Comparison of ENCODE assay signal across 13 mouse cellular contexts in the genomic region with DNA sequence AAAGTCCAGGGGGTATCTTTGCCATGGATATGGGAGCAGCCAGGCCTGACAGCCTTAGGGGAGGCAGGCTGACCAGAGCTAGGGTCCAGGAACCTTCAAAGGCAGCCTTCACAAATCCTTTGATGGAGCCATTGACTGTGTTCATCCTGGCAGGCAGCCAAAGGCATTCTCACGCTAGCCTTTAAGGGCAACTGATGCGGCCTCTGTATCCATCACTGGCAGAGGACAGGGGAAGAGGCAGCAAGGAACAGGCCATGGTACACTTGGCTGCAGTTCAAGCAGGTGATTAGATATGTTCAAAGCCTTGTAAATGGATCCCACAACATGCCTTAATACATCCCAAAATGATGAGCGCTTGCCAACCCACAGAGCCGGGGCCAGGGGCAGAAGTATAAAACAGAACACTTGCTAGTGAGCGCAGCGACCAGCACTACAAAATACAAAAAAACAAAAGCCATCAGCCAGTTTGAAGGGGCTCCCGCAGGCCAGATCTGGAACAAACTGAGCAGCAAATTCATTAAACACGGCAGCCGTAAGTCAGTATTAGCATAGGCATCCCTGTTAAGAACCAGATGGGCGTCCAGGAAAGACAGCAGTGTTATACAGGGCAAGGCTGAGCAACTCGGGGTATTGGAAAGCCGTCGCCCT. TPM values are rescaled to one million over a fixed set of nuclear protein-coding genes. Genes with fewer than 3 reads are reported as not detected.
DNase-seq lines count a peak whose midpoint lies in the region; ATAC-seq and TF ChIP-seq lines count a peak whose summit lies in the region.
"Had no signal": no experiment of that assay in that cellular context is flagged by ENCODE, and none has a peak within 500 bp of the region (broad histone marks: within the 10 kb centered on the region; RNA-seq: fewer than 3 reads in every experiment).

No protein-coding gene starts in this region.

- H3K9ac ChIP-seq in forebrain, embryonic 11.5 days (ENCODE audit: low read length) = no peak overlapping the region
- no peak overlapping the region for H3K9ac ChIP-seq in midbrain, postnatal 0 days (replicated peaks; ENCODE audit: low read length, poor library complexity, severe bottlenecking)

- H3K4me3 ChIP-seq in forebrain, embryonic 10.5 days = no peak overlapping the region
- H3K4me3 ChIP-seq in forebrain, embryonic 11.5 days (ENCODE audit: low read depth, low read length) = no peak overlapping the region
- H3K4me3 ChIP-seq in hindbrain, embryonic 10.5 days = no peak overlapping the region
- H3K4me3 ChIP-seq in midbrain, postnatal 0 days (ENCODE audit: low read depth, low read length) = no peak overlapping the region
- H3K4me3 ChIP-seq: layer of hippocampus, adult 2 months had no signal

- DNase-seq in forebrain, embryonic 10.5 days (ENCODE audit: extremely low spot score, low spot score) = no peak
- DNase-seq in forebrain, embryonic 11.5 days (ENCODE audit: low spot score) = no peak
- DNase-seq in adrenal gland, adult 8-10 months = peak; percentile 47
- no peak for DNase-seq in hindbrain, embryonic 10.5 days (ENCODE audit: low spot score)
- DNase-seq in midbrain, postnatal 0 days (ENCODE audit: low spot score) = peak; percentile 69
- DNase-seq in gastrocnemius, adult 8-10 months (ENCODE audit: low spot score in 2 of 2) = no peak
- DNase-seq: right cerebral cortex, postnatal 14 days; thymus, adult 2 months had no signal

- H3K4me1 ChIP-seq in forebrain, embryonic 10.5 days = peaks cover 31% of the 10 kb centered on the region
- H3K4me1 ChIP-seq in forebrain, embryonic 11.5 days (replicated peaks; ENCODE audit: control insufficient read depth, insufficient read depth, low read length) = peaks cover 2% of the 10 kb centered on the region; the same call in 1 of the 2 replicates
- peaks cover 44% of the 10 kb centered on the region for H3K4me1 ChIP-seq in hindbrain, embryonic 10.5 days (replicated peaks)
- peaks cover 2% of the 10 kb centered on the region; the same call in 1 of the 2 replicates for H3K4me1 ChIP-seq in midbrain, postnatal 0 days (ENCODE audit: insufficient read depth, low read length)

- H3K4me2 ChIP-seq in forebrain, embryonic 11.5 days (ENCODE audit: low read depth, low read length, severe bottlenecking) = no peak overlapping the region
- no peak overlapping the region for H3K4me2 ChIP-seq in midbrain, postnatal 0 days (ENCODE audit: low read depth, low read length, poor library complexity, severe bottlenecking)

- peaks cover 12% of the 10 kb centered on the region for H3K36me3 ChIP-seq in forebrain, embryonic 10.5 days (replicated peaks)
- no peaks in the 10 kb centered on the region for H3K36me3 ChIP-seq in forebrain, embryonic 11.5 days (ENCODE audit: control insufficient read depth, insufficient read depth, low read length)
- peaks cover 11% of the 10 kb centered on the region; the same call in 1 of the 2 replicates for H3K36me3 ChIP-seq in hindbrain, embryonic 10.5 days
- H3K36me3 ChIP-seq in midbrain, postnatal 0 days (ENCODE audit: insufficient read depth, low read length) = no peaks in the 10 kb centered on the region

- TF ChIP-seq CTCF in midbrain, postnatal 0 days (IDR thresholded peaks at IDR 0.05) = no peak

- 85% methylated on average over 13 of the region's 13 CpGs for WGBS in forebrain, embryonic 10.5 days
- 79% methylated on average over 13 of the region's 13 CpGs for WGBS in forebrain, embryonic 11.5 days
- WGBS in hindbrain, embryonic 10.5 days = 75% methylated on average over 13 of the region's 13 CpGs
- WGBS in midbrain, postnatal 0 days = 40% methylated on average over 13 of the region's 13 CpGs

- no peaks in the 10 kb centered on the region for H3K9me3 ChIP-seq in forebrain, embryonic 10.5 days
- H3K9me3 ChIP-seq in forebrain, embryonic 11.5 days (ENCODE audit: control insufficient read depth, low read length) = no peaks in the 10 kb centered on the region
- no peaks in the 10 kb centered on the region for H3K9me3 ChIP-seq in hindbrain, embryonic 10.5 days
- no peaks in the 10 kb centered on the region for H3K9me3 ChIP-seq in midbrain, postnatal 0 days (ENCODE audit: low read length)

- peak overlapping the region; percentile 12 for H3K27ac ChIP-seq in forebrain, embryonic 10.5 days
- H3K27ac ChIP-seq in forebrain, embryonic 11.5 days (ENCODE audit: low read depth, low read length) = no peak overlapping the region
- H3K27ac ChIP-seq in hindbrain, embryonic 10.5 days = peak overlapping the region; percentile 50; the same call in 1 of the 2 replicates
- no peak overlapping the region for H3K27ac ChIP-seq in midbrain, postnatal 0 days (ENCODE audit: low read depth, low read length)
- H3K27ac ChIP-seq: layer of hippocampus, adult 2 months had no signal

- no peaks in the 10 kb centered on the region for H3K27me3 ChIP-seq in forebrain, embryonic 10.5 days (ENCODE audit: poor library complexity, severe bottlenecking)
- no peaks in the 10 kb centered on the region for H3K27me3 ChIP-seq in forebrain, embryonic 11.5 days (ENCODE audit: control insufficient read depth, insufficient read depth, low read length)
- H3K27me3 ChIP-seq in hindbrain, embryonic 10.5 days (ENCODE audit: insufficient read depth, poor library complexity, severe bottlenecking) = no peaks in the 10 kb centered on the region
- H3K27me3 ChIP-seq in midbrain, postnatal 0 days (ENCODE audit: insufficient read depth, low read length) = no peaks in the 10 kb centered on the region

- ATAC-seq in forebrain, embryonic 11.5 days (replicated peaks; ENCODE audit: low FRiP score) = no peak
- ATAC-seq in midbrain, postnatal 0 days (ENCODE audit: low FRiP score) = peak; percentile 38; the same call in 1 of the 2 replicates
- ATAC-seq in erythroid progenitor cell, adult 5-6 weeks (replicated peaks; ENCODE audit: low FRiP score, poor library complexity, severe bottlenecking) = no peak
- ATAC-seq in monocyte, adult 5-6 weeks (replicated peaks; ENCODE audit: insufficient number of reproducible peaks, low FRiP score, low TSS enrichment, poor library complexity, severe bottlenecking) = no peak
- ATAC-seq: intestine, postnatal 0 days; lung, postnatal 0 days had no signal

RNA-seq across cellular contexts. Expression of a gene that starts 19.0 kb away (rescaled TPM):
- 0.05 and 0.07 TPM in 2 replicates for polyA plus RNA-seq in forebrain, embryonic 10.5 days (2016; fragmentation: Nextera tagmentation; extraction: Ambion mirVana)
- 0.05 and 0.09 TPM in 2 replicates for polyA plus RNA-seq in forebrain, embryonic 11.5 days (2014; fragmentation: Nextera tagmentation; extraction: Ambion mirVana)
- total RNA-seq in adrenal gland, adult 8-10 months (2022) = under 1 TPM in 3 of 4 experiments, not detected in 1; 0.15 to 0.32 (median 0.24) TPM
- polyA plus RNA-seq in hindbrain, embryonic 10.5 days (2016; fragmentation: Nextera tagmentation; extraction: Ambion mirVana) = 0.09 and 0.19 TPM in 2 replicates
- total RNA-seq in midbrain, postnatal 0 days (2014; rRNA removed) = 5.4 and 5.8 TPM in 2 replicates
- polyA plus RNA-seq in midbrain, postnatal 0 days (2015; fragmentation: Nextera tagmentation; extraction: Ambion mirVana) = 3.2 and 3.4 TPM in 2 replicates
- total RNA-seq in erythroid progenitor cell, adult 5-6 weeks (2015; ENCODE audit: low replicate concordance) = not detected in 2 replicates
- not detected in 2 replicates for total RNA-seq in erythroid progenitor cell, adult 5-6 weeks (2017; ENCODE audit: low replicate concordance)
- not detected for total RNA-seq in gastrocnemius, adult 8-10 months (2022)
- not detected in 3 replicates for total RNA-seq in monocyte, adult 5-6 weeks (2017)

Comparison
In these comparisons a context has a peak if more than half of its experiments do, and no peak if none do; other contexts are left out.
1. H3K27ac ChIP-seq: peak in forebrain, embryonic 10.5 days (single experiment) and hindbrain, embryonic 10.5 days (single experiment); none in forebrain, embryonic 11.5 days (single experiment) and midbrain, postnatal 0 days (single experiment).
2. DNase-seq: peak in adrenal gland, adult 8-10 months (single experiment) and midbrain, postnatal 0 days (single experiment); none in forebrain, embryonic 10.5 days (single experiment), forebrain, embryonic 11.5 days (single experiment), hindbrain, embryonic 10.5 days (single experiment) and gastrocnemius, adult 8-10 months (0 of 2).